Mouse (Mus musculus): ENCODE data around the gene Fgf15. TPM values are rescaled to one million over a fixed set of nuclear protein-coding genes. Genes with fewer than 3 reads are reported as not detected.
"Not testable (repeated sequence)": the region's sequence is repeated elsewhere in the genome, so short reads cannot be mapped to it uniquely, and the experiment has no call there.

Fgf15 gene
- polyA plus RNA-seq, 1 experiment from 2014 or later, result 78.7 TPM

DNA sequence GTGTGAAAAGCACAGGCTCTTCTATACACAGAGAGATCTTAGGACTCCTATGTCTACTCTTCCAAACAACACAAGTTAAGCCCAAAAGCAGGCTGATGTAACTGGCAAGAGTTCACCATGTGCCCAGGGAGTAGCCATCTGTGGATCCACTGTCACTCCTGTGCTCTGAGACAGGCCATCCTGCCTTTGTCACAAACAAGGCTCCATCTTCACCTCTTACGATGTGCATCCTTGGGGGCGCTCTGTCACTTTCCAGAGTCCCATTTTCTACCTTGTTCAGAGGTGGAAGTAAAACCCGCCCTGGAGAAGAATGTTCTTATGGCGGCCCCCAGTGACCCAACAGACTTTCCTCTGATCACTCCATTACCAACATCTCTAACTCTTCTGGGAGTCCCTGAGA, 1.6 kb upstream of the Fgf15 start:
- peak; percentile 50 for DNase-seq (ENCODE audit: extremely low spot score, low spot score)
- WGBS, result 2% methylated on average over 4 of the region's 4 CpGs
- H3K4me3 ChIP-seq, result peak overlapping the region; percentile 64
- peaks cover 10% of the 10 kb centered on the region for H3K36me3 ChIP-seq (replicated peaks)
- H3K9me3 ChIP-seq, result no peaks in the 10 kb centered on the region
- peaks cover 66% of the 10 kb centered on the region for H3K4me1 ChIP-seq
- H3K27me3 ChIP-seq (ENCODE audit: poor library complexity, severe bottlenecking), result peaks cover 100% of the 10 kb centered on the region
- H3K27ac ChIP-seq, result peak overlapping the region; percentile 89

DNA sequence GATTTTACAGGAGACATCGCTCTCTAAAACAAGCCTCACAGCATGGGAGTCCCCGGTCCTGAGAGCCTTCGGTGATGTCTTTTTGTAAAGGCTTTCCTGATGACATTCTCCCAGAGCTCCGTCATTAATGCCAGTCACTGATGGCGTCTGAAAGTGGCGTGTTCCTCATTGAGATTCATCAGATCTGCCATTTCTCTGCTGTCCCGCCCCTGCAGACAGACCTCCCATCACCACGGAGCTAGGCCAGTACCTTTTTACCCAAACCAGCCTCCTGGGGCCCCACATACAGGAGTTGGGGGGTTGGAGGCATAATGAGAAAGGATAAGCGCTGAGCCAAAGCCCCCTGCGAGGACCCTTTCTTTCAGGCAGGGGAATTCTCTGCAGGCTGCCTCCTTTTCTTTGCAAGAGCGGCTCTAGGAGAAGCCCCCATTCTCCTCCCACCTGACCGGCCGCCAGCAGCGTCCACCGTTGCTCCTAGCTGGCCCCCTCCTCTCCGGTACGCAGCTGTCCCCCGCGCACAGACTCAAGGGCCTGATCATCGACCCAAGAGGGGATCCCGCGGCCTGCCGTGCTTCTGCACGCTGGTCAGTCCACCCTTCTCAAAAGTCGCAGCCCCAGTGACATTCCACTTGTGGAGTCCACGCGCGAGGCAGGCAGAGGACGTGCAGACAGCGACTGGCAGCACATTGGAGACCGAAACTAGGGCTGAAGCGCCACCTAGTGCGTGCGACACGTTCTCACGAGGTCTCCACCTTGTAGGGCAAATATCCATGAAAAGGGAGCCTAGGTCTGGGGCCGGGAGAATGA, 823 bp upstream of the Fgf15 start:
- H3K27ac ChIP-seq, result peak overlapping the region; percentile 89
- peaks cover 18% of the 10 kb centered on the region for H3K36me3 ChIP-seq (replicated peaks)
- peak; percentile 87 for DNase-seq (ENCODE audit: extremely low spot score, low spot score)
- H3K9me3 ChIP-seq, result no peaks in the 10 kb centered on the region
- H3K4me3 ChIP-seq, result peak overlapping the region; percentile 64
- peaks cover 100% of the 10 kb centered on the region for H3K27me3 ChIP-seq (ENCODE audit: poor library complexity, severe bottlenecking)
- H3K4me1 ChIP-seq, result peaks cover 71% of the 10 kb centered on the region
- WGBS, result under 1% methylated on average over 37 of the region's 37 CpGs

- Histone ChIP-seq H3K27ac (peak overlapping the region; percentile 89; the same call in 1 of the 2 replicates), H3K9me3 (no peaks in the 10 kb centered on the region), H3K36me3 (replicated peaks) (peaks cover 28% of the 10 kb centered on the region), H3K4me1 (peaks cover 65% of the 10 kb centered on the region), H3K27me3 (ENCODE audit: poor library complexity, severe bottlenecking) (peaks cover 86% of the 10 kb centered on the region), H3K4me3 (peak overlapping the region; percentile 64)
- DNase-seq (ENCODE audit: extremely low spot score, low spot score), result no peak
- WGBS, result 11% methylated on average over 6 of the region's 6 CpGs
Observed at GRCm38 (mm10) chr7:144898506-144898905, 2.2 kb downstream of the Fgf15 start.

DNA sequence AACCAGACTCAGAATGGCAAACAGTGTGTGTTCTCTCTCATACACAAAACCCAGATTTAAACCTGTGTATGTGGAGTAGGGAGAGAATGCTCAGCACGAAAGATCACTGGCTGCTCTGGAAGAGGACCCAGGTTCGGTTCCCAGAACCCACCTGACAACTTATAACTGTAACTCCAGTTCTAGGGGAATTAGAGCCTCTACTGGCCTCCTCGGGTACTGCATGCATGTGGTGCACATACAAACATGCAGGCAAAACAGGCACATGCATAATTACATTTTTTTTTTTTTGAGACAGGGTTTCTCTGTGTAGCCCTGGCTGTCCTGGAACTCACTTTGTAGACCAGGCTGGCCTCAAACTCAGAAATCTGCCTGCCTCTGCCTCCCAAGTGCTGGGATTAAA, 9.2 kb downstream of the Fgf15 start:
- not testable (repeated sequence) for DNase-seq (ENCODE audit: extremely low spot score, low spot score); H3K9me3 ChIP-seq; H3K27ac ChIP-seq; H3K4me3 ChIP-seq
- H3K4me1 ChIP-seq, result peaks cover 16% of the 10 kb centered on the region
- peaks cover 44% of the 10 kb centered on the region for H3K27me3 ChIP-seq (ENCODE audit: poor library complexity, severe bottlenecking)
- WGBS, result 93% methylated on average over 3 of the region's 3 CpGs
- H3K36me3 ChIP-seq (replicated peaks), result peaks cover 28% of the 10 kb centered on the region

DNA sequence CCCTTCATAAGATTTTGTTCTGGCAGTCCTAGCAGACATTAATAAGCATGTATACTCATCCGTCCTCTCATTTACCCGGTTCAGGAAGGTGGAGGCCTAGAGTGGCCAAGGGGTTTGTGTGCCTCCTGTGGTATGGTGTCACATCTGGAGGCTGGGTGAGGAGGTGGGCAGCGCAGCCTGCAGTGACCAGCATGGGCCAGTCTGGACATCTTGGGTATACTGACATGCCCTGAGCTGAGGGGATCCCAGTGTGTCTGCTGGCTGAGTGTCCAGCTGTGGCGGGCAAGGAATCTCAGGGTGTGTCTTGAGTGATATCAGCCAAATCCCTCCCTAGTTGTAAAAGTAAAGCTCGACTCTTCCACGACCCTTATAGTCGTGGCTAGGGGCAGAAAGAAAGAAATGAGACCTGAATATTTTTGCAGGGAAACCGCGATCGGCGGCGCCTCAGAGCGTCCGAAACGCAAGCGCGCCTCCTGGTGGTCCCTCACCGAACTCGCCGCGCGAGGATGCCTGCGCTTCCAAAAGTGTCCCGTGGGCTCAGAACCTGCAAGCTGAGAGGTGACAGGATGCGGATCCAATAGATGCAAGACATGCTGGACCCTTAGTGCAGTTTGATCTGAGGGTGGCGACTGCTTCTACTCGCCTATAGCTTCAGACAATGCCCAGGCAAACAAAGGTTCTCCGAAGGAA, 10.5 kb downstream of the Fgf15 start:
- Histone ChIP-seq H3K4me3 (peak overlapping the region; percentile 32), H3K27ac (peak overlapping the region; percentile 61; the same call in 1 of the 2 replicates), H3K27me3 (ENCODE audit: poor library complexity, severe bottlenecking) (peaks cover 31% of the 10 kb centered on the region), H3K9me3 (peaks cover 9% of the 10 kb centered on the region), H3K4me1 (peaks cover 15% of the 10 kb centered on the region), H3K36me3 (replicated peaks) (peaks cover 22% of the 10 kb centered on the region)
- WGBS, result 11% methylated on average over 28 of the region's 28 CpGs
- DNase-seq (ENCODE audit: extremely low spot score, low spot score), result peak; percentile 74

DNA sequence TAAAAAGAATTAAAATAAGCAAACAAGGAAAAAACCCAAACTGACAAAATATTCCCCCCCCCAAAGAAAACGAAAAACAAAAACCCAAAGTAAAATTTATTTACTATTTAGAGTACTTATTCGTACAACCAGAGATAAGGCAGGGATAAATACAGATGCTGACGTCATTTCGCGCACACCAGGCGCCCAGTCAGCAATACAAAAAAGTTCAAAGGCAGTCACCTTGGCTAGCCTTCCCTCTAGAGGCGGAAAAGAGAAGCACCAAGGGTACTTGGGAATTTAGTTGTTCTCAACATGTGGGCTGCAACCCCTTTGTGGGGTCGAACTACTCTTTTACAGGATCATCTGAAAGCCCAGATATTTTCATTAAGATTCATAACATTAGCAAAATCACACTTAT, 11.5 kb downstream of the Fgf15 start:
- no peak for DNase-seq (ENCODE audit: extremely low spot score, low spot score)
- WGBS, result 22% methylated on average over 8 of the region's 8 CpGs
- H3K36me3 ChIP-seq (replicated peaks), result peaks cover 19% of the 10 kb centered on the region
- H3K27ac ChIP-seq, result no peak overlapping the region
- H3K4me1 ChIP-seq, result peaks cover 15% of the 10 kb centered on the region
- peaks cover 28% of the 10 kb centered on the region for H3K27me3 ChIP-seq (ENCODE audit: poor library complexity, severe bottlenecking)
- peaks cover 9% of the 10 kb centered on the region for H3K9me3 ChIP-seq
- no peak overlapping the region for H3K4me3 ChIP-seq

- peaks cover 9% of the 10 kb centered on the region for H3K9me3 ChIP-seq
- H3K27ac ChIP-seq, result no peak overlapping the region
- peaks cover 16% of the 10 kb centered on the region for H3K36me3 ChIP-seq (replicated peaks)
- no peak overlapping the region for H3K4me3 ChIP-seq
- WGBS, result 33% methylated on average over 7 of the region's 7 CpGs
- DNase-seq (ENCODE audit: extremely low spot score, low spot score), result no peak
- peaks cover 15% of the 10 kb centered on the region for H3K4me1 ChIP-seq
- peaks cover 28% of the 10 kb centered on the region for H3K27me3 ChIP-seq (ENCODE audit: poor library complexity, severe bottlenecking)
Observed at GRCm38 (mm10) chr7:144908705-144909104, 12.4 kb downstream of the Fgf15 start.

- H3K4me1 ChIP-seq, result peaks cover 30% of the 10 kb centered on the region
- whole genome bisulfite sequencing, result 85% methylated on average over 1 of the region's 1 CpGs
- H3K9me3 ChIP-seq, result no peaks in the 10 kb centered on the region
- H3K4me3 ChIP-seq, result no peak overlapping the region
- DNase-seq (ENCODE audit: extremely low spot score, low spot score), result no peak
- H3K27me3 ChIP-seq (ENCODE audit: poor library complexity, severe bottlenecking), result peaks cover 26% of the 10 kb centered on the region
- no peaks in the 10 kb centered on the region for H3K36me3 ChIP-seq (replicated peaks)
- H3K27ac ChIP-seq, result no peak overlapping the region
Observed at GRCm38 (mm10) chr7:144911121-144911520, 14.8 kb downstream of the Fgf15 start.

- no peak overlapping the region for H3K27ac ChIP-seq
- H3K36me3 ChIP-seq (replicated peaks), result peaks cover 9% of the 10 kb centered on the region
- no peaks in the 10 kb centered on the region for H3K9me3 ChIP-seq
- H3K4me1 ChIP-seq, result peaks cover 22% of the 10 kb centered on the region
- H3K4me3 ChIP-seq, result no peak overlapping the region
- 0 out of 2 replicates have a peak, but pooled peaks cover 11% of the 10 kb centered on the region for H3K27me3 ChIP-seq (ENCODE audit: poor library complexity, severe bottlenecking)
- WGBS, result 80% methylated on average over 4 of the region's 4 CpGs
- DNase-seq (ENCODE audit: extremely low spot score, low spot score), result no peak
Observed at GRCm38 (mm10) chr7:144912897-144913296, 16.6 kb downstream of the Fgf15 start.

DNA sequence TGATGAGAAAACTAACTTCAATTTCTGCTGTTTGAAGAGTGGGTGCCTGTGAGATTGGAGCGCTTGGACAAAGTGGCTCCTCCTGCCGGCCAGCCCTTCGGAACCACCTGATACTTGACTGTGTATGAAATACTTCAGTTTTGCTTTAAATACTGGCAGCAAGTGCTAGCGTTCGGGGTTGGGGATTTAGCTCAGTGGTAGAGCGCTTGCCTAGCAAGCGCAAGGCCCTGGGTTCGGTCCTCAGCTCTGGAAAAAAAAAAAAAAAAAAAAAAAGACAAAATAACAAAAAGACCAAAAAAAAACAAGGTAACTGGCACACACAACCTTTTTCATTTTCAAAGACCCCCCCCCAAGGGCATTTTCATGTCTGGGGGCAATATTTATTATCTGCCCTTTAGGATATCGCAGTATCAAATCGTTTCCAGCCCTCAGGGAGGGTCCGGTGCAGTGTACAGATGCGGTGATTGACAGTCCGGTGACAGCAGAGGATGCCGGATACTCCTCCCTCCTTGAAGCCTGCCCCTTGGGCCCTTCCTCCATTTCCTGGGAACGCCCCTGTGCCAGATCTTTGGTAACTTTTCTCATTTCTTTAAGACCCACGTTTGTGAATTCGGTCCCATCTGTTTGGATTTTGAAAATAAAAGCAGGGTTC, 18.1 kb downstream of the Fgf15 start:
- Histone ChIP-seq H3K36me3 (replicated peaks) (peaks cover 21% of the 10 kb centered on the region), H3K4me1 (peaks cover 19% of the 10 kb centered on the region)
- 7% methylated on average over 17 of the region's 17 CpGs for WGBS

GRCm38 (mm10) chr7:144914948-144915750, 18.8 kb downstream of the Fgf15 start, which contains the start of gene LTO1:
TSS of gene LTO1 (plus strand) at chr7:144915100.
- Histone ChIP-seq H3K36me3 (replicated peaks) (peaks cover 29% of the 10 kb centered on the region), H3K4me1 (peaks cover 19% of the 10 kb centered on the region), H3K27me3 (ENCODE audit: poor library complexity, severe bottlenecking) (no peaks in the 10 kb centered on the region), H3K9me3 (no peaks in the 10 kb centered on the region), H3K4me3 (peak within 1 kb of the TSS; percentile 89), H3K27ac (peak within 1 kb of the TSS; percentile 84)
- peak; percentile 93 for DNase-seq (ENCODE audit: extremely low spot score, low spot score)
- under 1% methylated on average over 55 of the region's 55 CpGs for WGBS

More for the DNA sequence above, 18.1 kb downstream of the Fgf15 start:
- no peak for DNase-seq (ENCODE audit: extremely low spot score, low spot score)
- Histone ChIP-seq H3K9me3 (no peaks in the 10 kb centered on the region), H3K27me3 (ENCODE audit: poor library complexity, severe bottlenecking) (no peaks in the 10 kb centered on the region), H3K4me3 (peak overlapping the region; percentile 89), H3K27ac (peak overlapping the region; percentile 84)

DNA sequence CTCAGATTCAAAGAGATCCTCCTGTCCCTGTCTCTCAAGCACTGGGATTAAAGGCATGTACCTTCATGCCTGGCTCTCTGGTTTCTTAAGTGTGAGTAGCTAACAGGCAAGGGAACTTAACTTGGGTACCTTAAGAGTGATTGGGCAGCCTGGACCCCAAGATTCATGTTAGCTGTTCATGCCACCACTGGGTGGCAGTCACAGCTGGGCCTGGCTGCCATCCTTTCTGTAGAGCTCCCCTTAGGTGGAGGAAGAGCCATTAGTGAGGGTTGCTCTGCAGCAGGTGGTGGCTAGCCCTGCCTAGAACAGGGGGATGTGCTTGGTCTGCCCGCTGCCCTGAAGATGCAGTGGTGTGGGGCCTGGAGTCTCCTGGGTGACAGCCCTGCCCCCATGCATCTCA, 22.5 kb downstream of the Fgf15 start:
- Histone ChIP-seq H3K4me3 (no peak overlapping the region), H3K27me3 (ENCODE audit: poor library complexity, severe bottlenecking) (no peaks in the 10 kb centered on the region), H3K36me3 (replicated peaks) (peaks cover 48% of the 10 kb centered on the region), H3K27ac (no peak overlapping the region), H3K9me3 (no peaks in the 10 kb centered on the region), H3K4me1 (peaks cover 19% of the 10 kb centered on the region)
- 85% methylated on average over 1 of the region's 1 CpGs for WGBS
- DNase-seq (ENCODE audit: extremely low spot score, low spot score), result no peak
